Mouse (Mus musculus) kidney, embryonic 15.5 days (tissue): Measurements from ENCODE around the gene Marc2. TPM values are rescaled to one million over a fixed set of nuclear protein-coding genes. Genes with fewer than 3 reads are reported as not detected.

Experiments
- ATAC-seq: fragments of 200-750 bp; cut with Nextera tagmentation; replicated peaks from 2 replicates; pipeline ENCODE4 v1.8.0; 2017; ENCODE audit warnings: moderate TSS enrichment; ENCODE audit not compliant: low FRiP score
- H3K27ac ChIP-seq: fragments of 300-500 bp; sonication (generic); 2 replicates; pipeline ENCODE4 v1.5.1; 2015; ENCODE audit warnings: mild to moderate bottlenecking, inconsistent platforms
- H3K27me3 ChIP-seq: fragments of 300-500 bp; sonication (generic); 2 replicates; pipeline ENCODE4 v1.6.1; 2015; ENCODE audit warnings: inconsistent platforms
- H3K36me3 ChIP-seq: fragments of 300-500 bp; sonication (generic); 2 replicates; pipeline ENCODE4 v1.6.1; 2015; ENCODE audit warnings: inconsistent platforms
- H3K4me1 ChIP-seq: fragments of 300-500 bp; sonication (generic); 2 replicates; pipeline ENCODE4 v1.6.1; 2015; ENCODE audit warnings: inconsistent platforms
- H3K4me2 ChIP-seq: fragments of 300-500 bp; sonication (generic); 2 replicates; pipeline ENCODE4 v1.6.1; 2015; ENCODE audit warnings: moderate library complexity, mild to moderate bottlenecking, inconsistent platforms
- H3K4me3 ChIP-seq: fragments of 300-500 bp; sonication (generic); replicated peaks from 2 replicates; pipeline ENCODE4 v1.5.1; 2015; ENCODE audit warnings: mild to moderate bottlenecking, inconsistent platforms
- H3K9ac ChIP-seq: fragments of 300-500 bp; sonication (generic); 2 replicates; pipeline ENCODE4 v1.6.1; 2015; ENCODE audit warnings: mild to moderate bottlenecking, inconsistent platforms
- H3K9me3 ChIP-seq: fragments of 300-500 bp; sonication (generic); replicated peaks from 2 replicates; pipeline ENCODE4 v1.6.1; 2016; ENCODE audit warnings: inconsistent platforms
- WGBS: fragments of 180-500 bp; shearing (Covaris S2); methylation state at CpG from one replicate; pipeline ENCODE4 v1.1.7; 2015; ENCODE audit warnings: mixed read lengths; 5-methylcytosine and 5-hydroxymethylcytosine counted together
- polyA plus RNA-seq: library from polyadenylated mRNA; unstranded; fragments of >200 nt; fragmentation: Nextera tagmentation; extraction: Ambion mirVana; gene quantifications from 2 replicates; pipeline ENCODE4 v1.2.1, GENCODE M21; 2015

The Marc2 gene
- polyA plus RNA-seq, 1 experiment from 2014 or later = 196 TPM

DNA sequence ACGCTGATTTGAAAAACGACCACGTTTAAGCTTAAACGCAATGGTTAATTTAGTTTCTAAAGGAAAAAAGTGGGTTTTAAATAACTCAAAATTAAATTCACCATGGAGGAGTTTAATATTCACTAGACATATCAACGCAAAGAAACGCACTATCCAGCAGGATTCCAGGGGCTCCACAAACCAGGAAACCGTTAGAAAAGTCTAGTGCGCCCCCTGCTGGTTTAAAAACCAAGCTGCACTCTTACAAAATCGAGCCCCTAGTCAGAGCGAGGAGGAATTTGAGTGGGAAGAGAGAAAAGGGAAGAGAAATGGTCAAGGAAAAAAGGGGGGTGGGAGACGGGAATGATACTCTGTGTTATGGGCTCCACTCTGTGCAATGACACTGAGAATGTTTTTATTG, 21.2 kb downstream of the Marc2 start:
- 25% methylated on average over 11 of the region's 11 CpGs for WGBS
- Histone ChIP-seq H3K9ac (no peak overlapping the region), H3K27ac (no peak overlapping the region), H3K4me1 (peaks cover 19% of the 10 kb centered on the region), H3K27me3 (no peaks in the 10 kb centered on the region), H3K9me3 (no peaks in the 10 kb centered on the region), H3K4me3 (no peak overlapping the region), H3K4me2 (peak overlapping the region; percentile 24), H3K36me3 (peaks cover 25% of the 10 kb centered on the region)
- ATAC-seq = no peak

DNA sequence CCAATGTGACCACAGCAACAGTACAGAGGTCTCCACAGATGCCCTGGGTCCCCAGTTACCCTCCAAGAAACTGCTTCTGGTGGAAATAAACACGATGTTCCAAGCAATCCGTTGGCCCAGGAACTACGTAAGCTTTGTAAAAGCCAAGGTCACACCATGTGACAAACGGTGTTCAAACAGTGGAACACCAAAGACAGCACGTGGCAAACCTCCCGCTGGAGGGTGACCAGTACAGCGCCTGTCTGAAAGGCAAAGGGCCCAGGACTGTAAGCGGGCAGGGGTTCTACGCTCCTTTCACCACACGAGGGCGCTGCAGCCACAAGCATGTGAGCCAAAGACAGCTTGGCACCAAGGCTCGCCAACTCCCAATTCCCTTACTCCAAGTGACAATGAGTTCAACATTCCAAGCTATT, 21.8 kb downstream of the Marc2 start:
- no peaks in the 10 kb centered on the region for H3K27me3 ChIP-seq
- H3K9ac ChIP-seq = no peak overlapping the region
- no peak overlapping the region for H3K4me3 ChIP-seq
- no peak overlapping the region for H3K27ac ChIP-seq
- WGBS = 5% methylated on average over 12 of the region's 12 CpGs
- H3K4me1 ChIP-seq = peaks cover 19% of the 10 kb centered on the region
- H3K36me3 ChIP-seq = peaks cover 24% of the 10 kb centered on the region
- H3K4me2 ChIP-seq = peak overlapping the region; percentile 24
- H3K9me3 ChIP-seq = no peaks in the 10 kb centered on the region
- peak; percentile 85 for ATAC-seq

DNA sequence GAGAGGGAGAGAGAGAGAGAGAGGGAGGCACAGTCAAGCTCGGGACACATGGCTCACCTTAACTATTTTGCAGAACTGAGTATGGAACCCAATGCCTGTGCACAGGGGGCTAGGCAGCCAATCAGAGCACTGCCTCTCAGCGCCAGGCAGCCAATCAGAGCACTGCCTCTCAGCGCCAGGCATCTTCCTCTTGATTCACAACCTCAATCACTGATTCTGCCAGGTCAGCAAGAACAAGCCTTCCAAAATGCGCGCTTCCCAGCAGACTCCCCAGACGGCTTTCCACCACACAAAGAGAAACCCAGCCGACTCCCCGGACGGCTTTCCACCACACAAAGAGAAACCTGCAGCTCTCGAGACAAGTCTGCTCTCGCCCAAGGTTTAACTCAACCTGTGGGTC, 23.6 kb downstream of the Marc2 start:
- no peak for ATAC-seq
- peak overlapping the region; percentile 43 for H3K4me2 ChIP-seq

DNA sequence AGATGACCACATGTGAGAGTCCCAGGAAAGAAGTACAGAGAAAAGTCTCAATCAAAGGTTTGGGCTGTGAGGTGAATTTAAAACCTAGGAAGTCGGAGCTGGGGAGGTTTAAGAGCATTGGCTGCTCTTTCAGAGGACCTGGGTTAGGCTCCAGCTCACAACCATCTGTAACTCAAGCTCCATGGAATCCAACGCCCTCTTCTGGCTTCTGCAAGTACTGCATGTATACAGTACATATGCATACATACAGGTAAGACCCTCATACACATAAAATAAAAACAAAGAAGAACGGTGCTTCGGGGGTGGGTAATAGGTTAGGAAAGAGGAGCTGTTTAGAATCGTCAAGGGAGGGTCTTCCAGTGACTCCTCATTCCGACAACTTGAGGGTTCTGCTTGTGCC, 28.5 kb downstream of the Marc2 start:
- H3K4me2 ChIP-seq = no peak overlapping the region
- H3K27ac ChIP-seq = no peak overlapping the region
- no peaks in the 10 kb centered on the region for H3K27me3 ChIP-seq
- 87% methylated on average over 6 of the region's 6 CpGs for WGBS
- ATAC-seq = no peak
- H3K9ac ChIP-seq = no peak overlapping the region
- no peaks in the 10 kb centered on the region for H3K9me3 ChIP-seq
- peaks cover 62% of the 10 kb centered on the region for H3K36me3 ChIP-seq
- no peak overlapping the region for H3K4me3 ChIP-seq
- H3K4me1 ChIP-seq = peaks cover 4% of the 10 kb centered on the region; the same call in 1 of the 2 replicates

More for the DNA sequence above, 23.6 kb downstream of the Marc2 start:
- H3K36me3 ChIP-seq = peaks cover 37% of the 10 kb centered on the region
- no peak overlapping the region for H3K4me3 ChIP-seq
- H3K9ac ChIP-seq = no peak overlapping the region
- WGBS = 21% methylated on average over 11 of the region's 11 CpGs
- no peak overlapping the region for H3K27ac ChIP-seq
- H3K4me1 ChIP-seq = peaks cover 19% of the 10 kb centered on the region
- no peaks in the 10 kb centered on the region for H3K9me3 ChIP-seq
- H3K27me3 ChIP-seq = no peaks in the 10 kb centered on the region

DNA sequence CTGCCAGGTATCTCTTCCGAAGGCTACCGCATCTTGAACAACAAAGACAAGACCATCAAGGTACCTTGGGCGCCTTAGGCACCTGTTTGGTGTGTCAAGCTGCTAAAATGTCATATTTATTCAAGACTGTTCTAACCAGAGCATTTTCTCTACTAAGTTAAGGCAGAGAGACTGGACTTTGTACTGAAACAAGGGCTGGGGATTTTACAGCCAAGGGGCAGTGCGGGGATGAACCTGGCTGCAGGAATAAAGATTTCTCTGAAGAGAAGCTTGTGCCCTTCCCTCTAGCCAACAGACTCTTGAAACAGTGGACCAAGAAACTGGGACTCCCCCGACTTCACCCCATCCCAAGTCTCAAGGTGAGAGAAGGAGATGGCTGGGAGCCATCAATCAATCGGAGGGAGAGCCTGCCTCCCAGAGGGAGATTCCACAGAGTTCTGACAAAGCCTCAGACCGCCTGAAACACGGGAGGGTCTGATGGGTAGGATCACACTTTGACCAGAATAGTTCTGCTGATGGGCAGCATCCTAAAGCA, 34.5 kb downstream of the Marc2 start:
- Histone ChIP-seq H3K4me3 (no peak overlapping the region), H3K27ac (no peak overlapping the region), H3K36me3 (peaks cover 20% of the 10 kb centered on the region), H3K4me1 (peaks cover 24% of the 10 kb centered on the region), H3K9me3 (no peaks in the 10 kb centered on the region), H3K9ac (no peak overlapping the region), H3K27me3 (peaks cover 33% of the 10 kb centered on the region), H3K4me2 (0 out of 2 replicates have a peak overlapping the region, but pooled peaks have one; percentile 78)
- ATAC-seq = no peak
- WGBS = 72% methylated on average over 8 of the region's 8 CpGs

DNA sequence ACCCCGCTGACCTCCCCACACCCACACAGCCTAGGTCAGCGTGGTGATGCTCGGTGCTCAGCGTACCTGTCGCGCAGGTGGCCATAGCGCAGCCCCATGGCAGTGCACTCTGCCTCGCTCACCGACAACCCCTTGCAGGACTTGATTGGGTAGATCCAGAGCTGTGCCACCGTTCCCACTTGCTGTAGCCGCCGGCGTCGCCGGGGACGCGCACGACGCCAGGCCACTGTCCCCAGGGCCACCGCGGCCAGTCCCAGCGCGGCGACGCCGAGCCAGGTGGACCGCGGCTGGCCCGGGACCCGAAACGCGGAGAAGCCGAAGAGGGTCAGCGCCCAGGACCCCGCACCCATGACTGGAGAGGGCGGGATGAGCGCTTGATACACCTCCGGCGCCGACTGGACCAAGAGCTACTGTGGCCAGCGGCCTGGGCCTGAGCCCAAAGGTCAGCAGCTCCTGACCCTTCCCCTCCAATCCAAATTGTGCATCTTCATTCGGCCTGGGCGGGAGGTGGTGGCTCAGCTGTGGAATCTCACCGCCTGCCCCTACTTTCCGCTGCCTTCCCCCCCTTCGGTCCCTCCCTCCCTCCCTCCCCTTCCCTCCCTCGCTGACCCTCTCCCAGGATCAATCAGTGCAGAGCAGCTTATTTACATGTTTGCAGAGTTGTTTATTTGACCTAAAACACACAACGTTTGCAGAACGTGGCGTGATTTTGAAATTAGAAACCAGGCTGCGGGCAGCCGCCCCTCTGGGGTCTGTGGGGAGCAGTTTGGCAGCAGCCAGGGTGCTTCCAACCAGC, 35.3 kb downstream of the Marc2 start, which contains the start of gene Marc1:
Marc1 (minus strand) TSS at position 534 of the 796 bp plus-strand sequence.
- Histone ChIP-seq H3K4me1 (peaks cover 24% of the 10 kb centered on the region), H3K9me3 (no peaks in the 10 kb centered on the region), H3K4me3 (peak within 1 kb of the TSS; percentile 41), H3K27me3 (peaks cover 33% of the 10 kb centered on the region), H3K36me3 (peaks cover 13% of the 10 kb centered on the region), H3K4me2 (peak within 1 kb of the TSS; percentile 78), H3K9ac (peak within 1 kb of the TSS; percentile 15; the same call in 1 of the 2 replicates), H3K27ac (no peak within 1 kb of the TSS)
- WGBS = 5% methylated on average over 52 of the region's 52 CpGs
- ATAC-seq = peak; percentile 63

DNA sequence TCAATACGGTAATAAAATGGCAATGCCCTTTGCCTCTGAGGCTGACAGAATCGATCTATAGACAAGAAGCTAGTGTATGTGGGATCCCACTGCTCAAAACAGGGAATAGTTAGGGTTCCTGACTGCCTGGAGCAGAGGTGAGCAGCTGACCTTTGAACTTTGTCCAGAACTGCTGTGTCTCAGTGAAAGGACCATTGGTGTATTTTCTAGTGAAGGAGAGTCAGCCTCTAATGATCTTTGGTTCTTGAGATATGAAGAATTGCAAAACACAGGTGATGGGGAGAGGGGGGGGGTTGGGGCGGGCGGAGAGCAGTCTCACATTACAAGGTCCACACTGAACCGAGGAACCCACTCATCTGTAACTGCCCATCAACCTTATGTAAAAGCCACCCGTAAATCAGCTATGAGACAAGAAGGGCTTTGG, 36.7 kb downstream of the Marc2 start:
- Histone ChIP-seq H3K4me3 (no peak overlapping the region), H3K9me3 (no peaks in the 10 kb centered on the region), H3K36me3 (peaks cover 9% of the 10 kb centered on the region; the same call in 1 of the 2 replicates), H3K27ac (no peak overlapping the region), H3K27me3 (peaks cover 33% of the 10 kb centered on the region), H3K9ac (no peak overlapping the region), H3K4me2 (0 out of 2 replicates have a peak overlapping the region, but pooled peaks have one; percentile 17), H3K4me1 (peaks cover 24% of the 10 kb centered on the region)
- ATAC-seq = peak; percentile 30; the same call in 1 of the 2 replicates
- WGBS = 38% methylated on average over 6 of the region's 6 CpGs

DNA sequence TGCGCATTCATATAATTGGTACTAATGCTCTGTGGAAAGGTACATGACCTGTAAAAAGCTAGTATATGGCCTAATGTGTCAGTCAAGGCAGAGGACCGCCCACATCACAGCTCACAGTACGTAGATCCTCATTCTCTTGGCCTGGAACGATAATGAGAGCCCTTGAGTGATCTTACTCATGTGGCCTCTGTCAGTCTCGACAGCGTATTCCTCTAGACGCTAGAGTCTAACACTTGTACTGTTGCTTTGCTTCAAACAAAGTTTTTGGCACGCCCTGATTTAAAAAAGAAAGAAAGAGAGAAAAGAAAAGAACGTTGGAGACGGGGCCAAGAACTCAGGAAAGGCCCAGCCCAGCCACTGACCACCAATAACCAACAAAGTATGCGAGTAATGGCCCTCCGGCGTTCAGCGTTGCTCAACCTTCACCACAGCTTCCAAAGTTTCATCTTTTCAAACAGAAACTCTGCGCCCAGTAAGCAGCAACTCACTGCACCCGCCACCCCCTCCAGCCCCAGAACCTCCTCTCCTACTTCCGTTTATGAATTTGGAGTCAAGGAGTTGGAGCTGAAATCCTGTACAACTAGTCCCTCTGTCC, 37.7 kb downstream of the Marc2 start:
- H3K9ac ChIP-seq = no peak overlapping the region
- no peaks in the 10 kb centered on the region for H3K9me3 ChIP-seq
- WGBS = 83% methylated on average over 17 of the region's 17 CpGs
- peaks cover 6% of the 10 kb centered on the region; the same call in 1 of the 2 replicates for H3K36me3 ChIP-seq
- no peak overlapping the region for H3K4me3 ChIP-seq
- peaks cover 24% of the 10 kb centered on the region for H3K4me1 ChIP-seq
- H3K27me3 ChIP-seq = peaks cover 33% of the 10 kb centered on the region
- no peak overlapping the region for H3K27ac ChIP-seq
- no peak overlapping the region for H3K4me2 ChIP-seq
- ATAC-seq = no peak

DNA sequence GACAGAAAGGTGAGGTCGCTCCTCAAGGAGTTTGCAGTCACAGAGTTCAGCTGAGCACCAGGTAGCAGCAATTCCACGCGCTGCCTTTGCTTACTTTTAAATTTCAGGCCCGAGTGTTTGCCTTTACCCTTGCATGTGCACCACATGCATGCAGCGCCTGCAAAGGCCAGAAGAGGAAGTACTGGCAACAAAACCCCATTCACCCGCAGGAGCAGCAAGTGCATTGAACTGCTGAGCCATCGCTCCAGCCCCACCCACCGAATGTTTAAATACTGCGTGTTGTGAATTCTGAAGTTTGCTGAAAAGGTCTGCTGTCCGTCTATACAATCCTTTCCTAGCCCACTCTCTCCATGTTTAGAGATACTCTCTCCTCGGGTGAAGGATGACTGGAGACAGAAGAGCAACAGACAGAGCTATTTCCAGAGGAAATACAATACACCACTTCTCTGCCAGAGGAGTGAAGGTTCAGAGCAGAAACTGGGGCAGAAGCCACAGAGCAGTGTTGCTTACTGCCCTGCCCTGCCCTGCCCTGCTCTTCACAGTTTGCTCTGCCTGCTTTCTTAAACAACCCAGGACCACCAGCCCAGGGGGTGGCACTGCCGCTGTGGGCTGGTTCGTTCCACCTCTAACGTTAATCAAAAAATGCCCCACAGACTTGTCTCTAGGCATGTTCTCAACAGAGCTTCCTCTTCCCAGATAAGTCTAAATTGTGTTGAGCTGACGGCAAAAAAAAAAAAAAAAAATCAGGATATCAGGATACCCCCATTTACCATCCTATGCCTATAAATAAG, 38.4 kb downstream of the Marc2 start:
- Histone ChIP-seq H3K36me3 (peaks cover 3% of the 10 kb centered on the region; the same call in 1 of the 2 replicates), H3K27ac (no peak overlapping the region), H3K9me3 (no peaks in the 10 kb centered on the region), H3K4me1 (peaks cover 24% of the 10 kb centered on the region), H3K4me3 (no peak overlapping the region), H3K9ac (no peak overlapping the region), H3K27me3 (peaks cover 33% of the 10 kb centered on the region), H3K4me2 (no peak overlapping the region)
- 68% methylated on average over 15 of the region's 15 CpGs for WGBS
- ATAC-seq = no peak

DNA sequence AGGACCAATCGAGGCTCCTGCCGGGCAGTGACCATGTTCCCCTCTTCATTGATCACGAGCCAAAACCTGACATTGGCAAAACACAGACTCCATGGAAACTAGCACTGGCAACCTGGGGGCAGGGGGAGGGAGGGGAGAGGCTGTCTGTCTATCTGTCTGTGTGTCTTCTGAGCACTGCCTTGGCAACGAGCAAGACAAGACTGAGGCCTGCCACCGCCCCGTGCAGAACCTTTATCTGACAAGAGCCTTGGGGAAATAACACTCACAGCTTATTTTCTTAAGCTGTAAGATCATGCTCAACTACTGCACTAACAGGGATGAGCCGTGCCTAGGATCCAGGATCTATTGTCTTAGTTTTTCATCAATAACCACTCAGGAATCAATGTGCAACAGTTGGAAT, 39.1 kb downstream of the Marc2 start:
- no peak overlapping the region for H3K4me2 ChIP-seq
- no peak overlapping the region for H3K9ac ChIP-seq
- peaks cover 24% of the 10 kb centered on the region for H3K4me1 ChIP-seq
- H3K4me3 ChIP-seq = no peak overlapping the region
- no peak for ATAC-seq
- WGBS = 77% methylated on average over 7 of the region's 7 CpGs
- no peaks in the 10 kb centered on the region for H3K36me3 ChIP-seq
- H3K9me3 ChIP-seq = no peaks in the 10 kb centered on the region
- H3K27ac ChIP-seq = no peak overlapping the region
- H3K27me3 ChIP-seq = peaks cover 29% of the 10 kb centered on the region

DNA sequence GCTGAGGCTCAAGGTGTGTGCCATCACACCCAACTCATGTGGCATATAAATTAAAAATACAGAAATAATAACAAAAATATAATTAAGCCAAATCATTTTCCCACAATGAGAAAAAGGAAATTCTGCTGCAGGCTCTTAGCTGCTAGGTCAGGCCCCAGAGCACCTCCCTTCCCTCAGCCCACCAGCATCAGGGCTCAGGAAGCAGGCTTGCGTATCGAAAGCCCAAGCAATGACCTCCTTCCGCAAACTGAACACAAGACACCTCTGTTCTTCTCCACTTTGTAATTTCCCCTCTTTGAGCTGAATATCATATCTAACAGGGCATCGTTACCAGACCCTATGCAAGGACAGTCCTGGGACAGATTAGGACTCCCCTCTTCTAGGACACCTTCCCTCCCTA, 40.5 kb downstream of the Marc2 start:
- Histone ChIP-seq H3K27me3 (peaks cover 16% of the 10 kb centered on the region), H3K36me3 (no peaks in the 10 kb centered on the region), H3K4me3 (no peak overlapping the region), H3K4me1 (peaks cover 16% of the 10 kb centered on the region), H3K9ac (no peak overlapping the region), H3K27ac (no peak overlapping the region), H3K9me3 (0 out of 2 replicates have a peak, but pooled peaks cover 4% of the 10 kb centered on the region), H3K4me2 (no peak overlapping the region)
- ATAC-seq = no peak
- WGBS = 87% methylated on average over 4 of the region's 4 CpGs
